Mouse (Mus musculus) cerebellum, postnatal 4 days (tissue): Measurements from ENCODE around the gene Fam228b.
A peak's percentile ranks its signal among the peaks of the same experiment; 100 is the strongest.
"Not testable (repeated sequence)": the region's sequence is repeated elsewhere in the genome, so short reads cannot be mapped to it uniquely, and the experiment has no call there.

Experiments used
- DNase-seq, 2 experiments: peaks; one replicate each; pipeline ENCODE4 v3.0.0; 2022; ENCODE audit warnings: low spot score in 2 of 2, mixed read lengths in 1 of 2

The Fam228b gene

GRCm38 (mm10) chr12:4742183-4742582, 26.9 kb downstream of the Fam228b start:
- no peak for DNase-seq

DNA sequence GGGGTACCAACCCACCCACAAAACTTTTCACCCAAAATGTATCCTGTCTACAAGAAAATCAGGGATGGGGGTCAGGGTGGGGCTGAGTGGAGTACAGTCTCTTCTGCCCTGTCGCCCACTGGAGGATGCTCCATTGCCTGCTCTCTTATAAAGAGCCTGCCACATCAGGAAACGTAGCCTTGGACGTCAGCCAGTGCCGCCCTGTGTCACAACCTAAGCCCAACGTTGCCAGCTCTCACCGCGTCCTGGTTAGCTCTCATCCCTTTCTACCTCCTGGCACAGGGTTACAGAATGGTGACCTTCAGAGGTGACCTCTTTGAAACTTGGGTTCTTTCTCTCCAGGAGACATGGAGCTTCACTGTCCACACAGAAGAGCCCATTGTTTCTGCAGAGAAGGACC, 28.2 kb downstream of the Fam228b start:
- DNase-seq: no peak

DNA sequence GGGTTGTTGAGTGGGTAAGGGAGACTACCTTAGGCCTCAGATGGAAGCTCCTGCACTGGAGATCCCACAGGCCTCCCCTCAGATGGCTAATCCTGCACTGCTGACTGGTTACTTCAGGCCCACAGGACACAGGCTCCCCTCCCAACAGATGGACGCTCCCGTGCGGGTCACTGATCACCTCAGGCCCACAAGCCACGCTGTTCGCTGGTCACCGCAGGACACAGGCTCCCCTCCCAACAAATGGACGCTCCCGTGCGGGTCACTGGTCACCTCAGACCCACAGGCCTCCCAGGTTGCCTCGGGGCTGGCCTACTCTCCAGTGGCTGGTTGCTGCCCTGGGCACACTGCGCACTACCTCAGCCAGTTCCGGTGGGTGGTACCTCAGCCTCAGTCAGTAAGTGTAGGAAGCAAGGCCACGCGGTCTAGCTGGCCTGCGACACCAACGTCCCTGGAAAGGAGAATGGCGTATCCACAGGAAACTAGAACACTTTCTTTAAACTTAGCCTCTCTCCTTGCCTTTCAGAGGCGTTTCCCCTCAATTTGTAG, 31.0 kb downstream of the Fam228b start, which contains the start of gene Fam228a:
Gene Fam228a, minus strand, starts transcription at position 400 of the 546 bp plus-strand sequence.
- no peak for DNase-seq

DNA sequence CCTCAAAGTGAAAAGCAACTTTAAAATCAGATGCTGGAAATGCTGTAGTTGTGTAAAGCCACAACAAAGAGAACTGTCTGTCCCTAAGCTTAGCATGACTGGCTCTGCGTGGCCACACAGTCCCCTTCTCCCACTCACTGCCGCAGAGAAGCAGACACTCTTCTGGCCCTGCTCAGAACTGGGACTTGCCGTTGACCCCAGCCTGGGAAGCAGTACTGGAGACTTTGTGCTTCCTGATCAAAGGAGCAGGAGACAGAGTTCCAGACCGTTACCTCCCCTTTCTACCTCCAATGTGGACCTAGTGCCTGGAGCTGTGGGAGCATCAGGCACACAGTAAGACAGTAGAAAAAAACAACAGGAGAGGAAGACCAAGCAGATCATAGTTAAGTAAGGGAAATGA, 36.7 kb downstream of the Fam228b start:
- no peak for DNase-seq

DNA sequence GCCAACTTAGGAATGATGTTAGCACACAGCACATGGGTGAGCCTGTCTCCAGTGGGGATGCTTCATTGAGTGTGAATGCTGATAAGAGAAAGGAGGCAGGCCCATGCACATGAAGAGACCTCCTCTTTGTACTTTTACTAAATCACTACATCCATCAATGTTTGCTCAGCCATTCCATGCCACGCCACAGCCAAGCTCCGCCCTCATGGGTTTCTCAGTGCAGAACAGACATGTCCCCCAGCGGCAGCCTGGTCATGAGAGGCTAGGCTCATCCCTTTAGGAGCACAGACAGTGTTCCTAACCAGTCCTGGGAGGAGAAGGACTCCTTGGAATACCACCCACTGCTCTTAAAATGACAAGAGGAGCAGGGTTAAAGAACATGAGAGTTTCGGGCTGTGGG, 37.4 kb downstream of the Fam228b start:
- no peak for DNase-seq

- no peak for DNase-seq
Observed at GRCm38 (mm10) chr12:4729165-4729564, 39.9 kb downstream of the Fam228b start.

DNA sequence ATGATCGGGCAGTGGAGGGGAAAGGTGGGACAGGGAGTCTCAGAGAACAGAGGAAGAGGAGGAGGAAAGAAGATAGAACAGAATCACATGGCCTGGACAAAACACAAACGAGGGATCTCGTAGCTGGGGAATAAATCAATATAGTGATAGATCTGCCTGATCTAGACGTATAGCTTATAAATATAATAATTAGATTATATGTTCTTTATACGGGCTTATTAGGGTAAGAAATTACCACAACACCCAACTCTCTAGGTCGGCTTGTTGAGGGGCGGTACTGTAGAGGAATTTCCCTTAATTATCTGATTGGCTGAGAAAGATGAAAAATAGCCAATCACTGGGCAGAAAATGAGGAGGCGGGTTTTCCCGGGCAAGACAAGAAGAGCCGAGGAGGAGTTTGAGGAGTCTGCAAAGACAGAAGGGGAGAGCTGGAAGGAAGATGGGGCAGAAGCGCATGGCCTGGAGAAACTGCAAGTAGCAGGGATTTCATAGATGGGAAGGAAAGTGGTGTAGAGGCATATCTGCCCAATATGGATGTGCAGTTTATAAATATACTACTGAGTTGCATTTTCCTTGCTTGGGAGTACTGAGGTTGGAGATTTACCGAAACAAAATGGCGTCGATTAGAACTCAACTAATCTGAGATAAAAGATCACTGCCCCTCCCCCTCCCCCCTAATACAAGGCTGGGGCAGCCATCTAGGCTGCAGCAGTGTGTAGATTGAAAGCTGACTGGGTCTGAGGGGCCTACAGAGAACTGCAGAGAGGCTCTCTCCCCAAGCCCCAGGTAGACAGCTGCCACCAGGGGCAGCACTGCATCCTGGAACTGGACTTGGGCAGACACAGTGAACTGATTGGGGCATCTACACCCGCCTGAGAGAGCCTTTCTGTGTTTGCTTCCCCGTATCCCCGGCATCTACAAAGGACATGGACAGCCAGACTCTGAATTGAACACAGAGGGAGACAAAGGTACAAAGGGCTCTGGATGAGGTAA, 49.0 kb downstream of the Fam228b start:
- DNase-seq: no peak

GRCm38 (mm10) chr12:4719066-4719761, 49.9 kb downstream of the Fam228b start:
- no peak for DNase-seq

GRCm38 (mm10) chr12:4717417-4717816, 51.6 kb downstream of the Fam228b start:
- DNase-seq: no peak

DNA sequence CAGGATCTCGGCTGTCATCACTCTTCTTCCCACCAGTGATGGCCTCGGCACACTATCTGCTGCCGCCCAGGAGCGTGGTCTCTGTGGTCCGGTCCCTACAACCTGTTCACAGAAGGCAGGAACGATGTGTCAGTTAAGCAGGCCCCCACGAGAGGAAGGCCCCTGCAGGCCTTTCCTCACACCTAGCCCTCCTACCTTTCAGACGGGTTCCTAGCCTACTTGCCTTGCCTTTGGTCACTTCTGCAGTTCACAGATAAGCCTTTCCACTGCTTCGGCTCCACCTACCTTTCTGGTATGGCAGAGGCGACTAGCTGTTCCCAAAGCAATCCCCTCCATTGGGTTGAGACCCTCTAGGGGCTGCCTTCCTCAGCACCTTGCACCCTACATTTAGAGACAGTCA, 53.5 kb downstream of the Fam228b start:
- DNase-seq: no peak

DNA sequence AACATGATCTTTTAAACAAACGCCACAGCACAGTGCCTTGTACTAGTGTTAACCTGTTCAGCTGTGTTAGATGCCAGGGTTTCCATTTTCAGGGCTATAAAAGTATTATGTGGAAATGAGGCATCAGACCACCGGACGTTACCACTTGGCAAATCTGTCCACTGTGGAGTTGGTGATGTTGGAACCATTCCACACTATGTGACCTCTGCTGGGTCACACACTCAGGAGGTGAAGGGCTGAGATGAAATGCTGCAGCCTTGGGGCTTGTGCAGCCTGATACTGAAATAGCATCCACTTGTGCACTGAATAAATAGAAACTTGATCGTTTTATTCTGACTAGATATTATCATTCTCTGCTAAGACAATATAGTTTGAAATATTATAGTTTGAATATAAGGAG, 55.7 kb downstream of the Fam228b start:
- DNase-seq: no peak

DNA sequence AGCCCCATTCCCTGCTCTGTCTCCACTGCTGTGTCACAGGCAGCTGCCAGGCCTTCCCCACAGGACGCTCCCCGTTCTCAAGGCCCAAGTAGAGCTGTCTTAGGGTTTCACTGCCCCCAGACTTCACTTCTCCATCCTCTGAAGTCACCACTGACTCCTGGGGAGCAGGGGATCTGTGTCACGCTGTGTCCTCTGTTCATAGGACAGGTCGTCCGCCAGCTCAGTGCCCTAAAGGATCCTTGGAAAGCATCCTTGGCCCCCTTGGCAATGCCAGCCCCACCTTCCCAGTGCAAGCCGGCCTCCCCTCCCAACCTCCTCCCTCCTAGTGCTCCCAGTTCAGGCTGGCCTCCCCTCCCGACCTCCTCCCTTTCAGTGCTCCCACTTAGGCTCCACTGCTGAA, 59.1 kb downstream of the Fam228b start:
- no peak for DNase-seq

DNA sequence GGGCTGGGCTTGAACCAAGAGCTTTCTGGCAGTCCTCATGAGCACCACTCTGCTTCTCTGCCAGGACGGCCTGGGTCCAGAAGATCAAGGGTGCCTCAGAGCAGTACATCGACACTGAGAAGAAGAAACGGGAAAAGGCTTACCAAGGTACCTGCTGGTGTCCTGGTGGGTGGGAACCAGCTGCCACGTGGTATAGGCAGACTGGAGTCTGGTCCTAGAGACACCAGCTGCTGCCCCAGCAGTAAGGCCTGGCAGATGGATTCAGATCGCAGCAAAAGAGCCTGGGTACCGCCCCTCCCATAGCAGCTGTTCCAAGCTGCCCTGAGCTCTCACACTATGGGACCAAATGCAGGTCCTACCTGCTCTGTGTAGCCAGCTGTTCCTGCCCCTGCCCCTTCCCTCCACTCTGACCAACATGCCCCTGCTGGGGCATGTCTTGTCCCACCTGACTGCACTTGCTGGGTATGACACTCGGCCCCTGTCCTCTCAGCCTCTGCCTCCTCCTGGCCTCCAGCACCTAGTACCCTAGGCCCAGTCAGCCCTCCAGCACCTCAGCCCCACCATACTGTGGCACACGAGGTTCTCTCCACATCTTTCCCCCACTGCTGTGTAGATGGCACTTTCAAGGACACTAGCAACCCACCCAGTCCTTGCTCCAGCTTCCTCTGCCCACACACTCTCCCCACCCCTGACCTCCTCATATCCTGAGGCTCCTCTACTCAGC, 60.0 kb downstream of the Fam228b start:
- peak in 1 of 2 experiments; percentile 55 for DNase-seq

GRCm38 (mm10) chr12:4708296-4708695, 60.8 kb downstream of the Fam228b start:
- DNase-seq: no peak

DNA sequence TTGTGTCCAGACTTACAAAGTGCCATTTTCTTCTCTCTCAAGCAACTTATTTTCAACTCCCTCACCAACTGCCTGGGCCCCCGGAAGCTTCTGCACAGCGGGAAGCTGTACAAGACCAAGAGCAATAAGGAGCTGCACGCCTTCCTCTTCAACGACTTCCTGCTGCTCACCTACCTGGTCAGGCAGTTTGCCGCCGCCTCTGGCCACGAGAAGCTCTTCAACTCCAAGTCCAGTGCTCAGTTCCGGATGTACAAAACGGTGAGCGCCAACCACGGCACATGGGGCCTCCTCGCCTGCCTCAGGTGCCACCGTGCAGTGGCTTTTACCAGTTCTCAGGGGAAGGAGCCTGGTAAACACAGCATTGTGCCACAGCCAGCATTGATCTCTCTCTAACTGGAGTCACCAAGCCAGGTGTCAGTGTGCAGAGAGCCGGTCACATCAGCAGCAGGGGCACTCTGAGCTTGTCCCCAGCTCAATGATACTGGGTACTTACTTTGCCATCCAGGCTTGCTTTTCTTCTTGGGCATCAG, 61.5 kb downstream of the Fam228b start:
- DNase-seq: no peak

- DNase-seq: no peak
Observed at GRCm38 (mm10) chr12:4706901-4707300, 62.2 kb downstream of the Fam228b start.

DNA sequence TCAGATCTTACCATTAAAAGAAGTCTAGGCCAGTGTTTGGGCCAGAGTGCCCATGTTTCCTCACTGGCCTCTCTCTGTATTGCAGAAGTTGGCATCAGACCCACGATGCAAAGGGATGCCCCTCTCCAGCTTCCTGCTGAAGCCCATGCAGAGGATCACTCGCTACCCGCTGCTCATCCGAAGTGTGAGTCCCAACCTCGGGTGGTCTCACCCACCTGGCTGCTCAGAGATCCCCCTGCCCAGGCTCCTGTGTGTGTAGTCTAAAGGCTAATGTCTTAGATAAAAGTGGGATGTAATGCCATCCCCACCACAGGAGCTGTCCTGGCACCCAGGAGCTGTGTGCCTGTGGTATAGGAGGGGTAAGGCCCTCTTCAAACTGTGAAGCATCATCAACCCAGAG, 62.9 kb downstream of the Fam228b start:
- DNase-seq: no peak

DNA sequence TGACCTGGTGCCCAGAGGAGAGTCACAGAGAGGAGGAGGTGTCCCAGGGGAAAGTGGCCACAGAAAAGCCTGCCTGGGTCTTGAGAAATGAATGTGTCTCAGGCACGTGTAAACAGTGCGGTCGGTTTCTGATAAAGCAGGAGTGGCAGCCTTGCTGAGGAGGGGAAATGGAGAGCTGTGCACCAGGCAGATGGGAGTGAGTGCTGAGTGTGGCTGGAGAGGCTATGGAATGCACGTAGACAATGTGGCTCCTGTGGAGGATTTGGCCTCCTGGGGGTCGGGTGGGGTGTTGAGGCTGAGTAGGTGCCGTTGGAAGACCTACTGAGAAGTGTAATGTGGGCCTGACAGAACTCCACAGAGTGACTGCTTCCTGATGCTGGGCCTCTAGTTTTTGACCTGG, 63.4 kb downstream of the Fam228b start:
- DNase-seq: not testable (repeated sequence)

DNA sequence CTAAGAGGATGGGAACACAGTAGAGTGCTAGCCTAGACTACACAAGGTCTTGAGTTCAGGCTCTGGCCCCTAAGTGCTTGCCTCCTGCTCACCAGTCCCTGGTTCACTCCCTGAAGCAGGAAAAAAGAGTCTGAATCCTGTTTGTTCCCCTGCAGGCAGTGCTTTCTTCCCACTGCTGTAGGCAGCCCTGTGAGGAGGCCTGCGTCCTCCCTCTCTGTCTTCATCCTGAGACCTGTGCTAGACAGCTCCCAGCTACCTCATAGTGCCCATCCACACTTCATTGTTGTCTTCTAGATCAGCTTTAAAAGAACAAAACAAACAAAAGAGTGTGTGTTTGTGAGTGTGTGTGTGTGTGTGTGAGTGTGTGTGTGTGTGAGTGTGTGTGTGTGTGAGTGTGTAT, 74.5 kb downstream of the Fam228b start:
- DNase-seq: no peak

DNA sequence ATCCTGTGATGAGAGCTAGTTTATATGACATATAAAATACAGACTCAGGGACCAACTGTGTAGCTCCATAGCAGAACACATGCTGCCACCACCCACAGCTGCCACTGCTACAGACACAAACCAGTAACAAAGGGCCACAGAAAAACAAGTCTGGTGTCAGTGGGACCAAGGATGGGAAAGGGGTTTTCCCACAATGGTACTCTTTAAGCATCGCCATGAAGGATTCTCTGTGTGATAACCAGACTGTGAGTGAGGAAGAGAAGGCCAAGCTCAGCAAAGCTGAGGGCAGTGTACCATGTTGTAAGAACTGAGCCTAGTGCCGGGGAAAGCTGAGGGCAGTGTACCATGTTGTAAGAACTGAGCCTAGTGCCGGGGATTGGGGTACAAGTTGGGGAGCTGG, 77.9 kb downstream of the Fam228b start:
- no peak for DNase-seq
